Mouse (Mus musculus): ENCODE results near the gene 1700049E17Rik1. TPM values are rescaled to one million over a fixed set of nuclear protein-coding genes. Genes with fewer than 3 reads are reported as not detected.
"Not testable (repeated sequence)": the region's sequence is repeated elsewhere in the genome, so short reads cannot be mapped to it uniquely, and the experiment has no call there.

The 1700049E17Rik1 gene
- polyA plus RNA-seq (2014; fragmentation: Nextera tagmentation; extraction: Ambion mirVana), result not detected in 2 replicates

DNA sequence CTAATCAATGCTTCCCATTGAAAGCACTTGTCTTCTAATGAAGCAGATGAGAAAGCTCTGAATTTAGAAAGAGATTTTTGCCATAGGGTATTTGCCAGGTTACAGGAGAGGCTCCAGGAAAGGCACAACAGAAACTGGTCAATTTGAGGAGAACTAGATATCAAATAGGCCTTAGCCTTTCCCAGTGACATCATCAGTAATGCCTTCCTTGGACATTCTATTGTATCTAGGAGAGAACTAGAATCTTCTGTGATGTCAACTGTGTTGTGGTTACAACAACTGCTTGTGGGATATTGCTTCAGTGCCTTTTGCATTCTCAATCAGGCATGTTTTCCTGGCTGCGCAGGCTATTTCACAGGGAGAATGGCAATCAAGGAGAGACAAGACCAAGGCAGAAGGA is at the start of gene 1700049E17Rik1:
Gene 1700049E17Rik1, plus strand, starts transcription at position 301 of the 400 bp plus-strand sequence.
- WGBS, result no CpG with 5 or more reads among the region's 1 CpGs
- H3K27ac ChIP-seq (ENCODE audit: low read depth); ATAC-seq (ENCODE audit: insufficient read depth): not testable (repeated sequence)

DNA sequence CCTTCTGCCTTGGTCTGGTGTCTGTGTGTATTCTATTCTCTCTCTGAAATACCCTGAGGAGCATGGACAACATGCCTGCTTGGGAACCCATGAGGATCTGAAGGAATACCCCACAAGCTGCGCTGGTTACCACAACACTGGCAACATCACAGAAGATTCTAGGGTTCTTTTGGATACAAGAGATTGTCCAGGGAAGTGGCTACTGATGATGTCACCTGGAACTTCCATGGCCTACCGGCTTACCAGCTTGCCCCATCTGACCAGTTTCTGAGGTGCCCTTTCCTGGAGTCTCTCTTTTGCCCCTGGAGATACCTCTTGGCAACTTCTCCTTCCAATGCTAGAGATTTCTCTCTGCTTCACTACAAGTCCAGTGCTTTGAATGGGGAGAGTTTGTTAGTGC is 17.6 kb upstream of the 1700049E17Rik1 start, which contains the start of gene Gm7980:
Gene Gm7980, minus strand, starts transcription at position 101 of the 400 bp plus-strand sequence.
- ATAC-seq (ENCODE audit: insufficient read depth); H3K27me3 ChIP-seq (ENCODE audit: insufficient read depth, low read length); H3K9me3 ChIP-seq (ENCODE audit: low read depth, low read length); H3K4me3 ChIP-seq (ENCODE audit: low read depth, low read length); H3K36me3 ChIP-seq (ENCODE audit: insufficient read depth); H3K4me2 ChIP-seq; H3K27ac ChIP-seq (ENCODE audit: low read depth); H3K9ac ChIP-seq; DNase-seq; H3K4me1 ChIP-seq (ENCODE audit: insufficient read depth): not testable (repeated sequence)
- no CpG with 5 or more reads among the region's 2 CpGs for WGBS

More for the DNA sequence above, at the start of gene 1700049E17Rik1:
- not testable (repeated sequence) for H3K27me3 ChIP-seq (ENCODE audit: insufficient read depth, low read length); H3K9me3 ChIP-seq (ENCODE audit: low read depth, low read length); H3K4me2 ChIP-seq; DNase-seq; H3K4me1 ChIP-seq (ENCODE audit: insufficient read depth); H3K4me3 ChIP-seq (ENCODE audit: low read depth, low read length); H3K9ac ChIP-seq; H3K36me3 ChIP-seq (ENCODE audit: insufficient read depth)

- not testable (repeated sequence) for H3K9ac ChIP-seq; H3K36me3 ChIP-seq (ENCODE audit: insufficient read depth); DNase-seq; H3K27ac ChIP-seq (ENCODE audit: low read depth); ATAC-seq (ENCODE audit: insufficient read depth); H3K4me2 ChIP-seq; H3K4me1 ChIP-seq (ENCODE audit: insufficient read depth); H3K9me3 ChIP-seq (ENCODE audit: low read depth, low read length); H3K27me3 ChIP-seq (ENCODE audit: insufficient read depth, low read length); H3K4me3 ChIP-seq (ENCODE audit: low read depth, low read length)
- WGBS, result 68% methylated on average over 1 of the region's 2 CpGs
Observed at GRCm38 (mm10) chr14:41943695-41944094, 18.9 kb downstream of the 1700049E17Rik1 start, which contains the start of gene 1700024B05Rik. Gene 1700024B05Rik (plus strand): TSS chr14:41943995.

GRCm38 (mm10) chr14:41964095-41964494 is 39.3 kb downstream of the 1700049E17Rik1 start:
- H3K9me3 ChIP-seq (ENCODE audit: low read depth, low read length); H3K4me3 ChIP-seq (ENCODE audit: low read depth, low read length); H3K4me2 ChIP-seq; H3K27me3 ChIP-seq (ENCODE audit: insufficient read depth, low read length); ATAC-seq (ENCODE audit: insufficient read depth); H3K9ac ChIP-seq; DNase-seq; H3K36me3 ChIP-seq (ENCODE audit: insufficient read depth); H3K4me1 ChIP-seq (ENCODE audit: insufficient read depth); H3K27ac ChIP-seq (ENCODE audit: low read depth): not testable (repeated sequence)
- WGBS, result 64% methylated on average over 4 of the region's 4 CpGs

DNA sequence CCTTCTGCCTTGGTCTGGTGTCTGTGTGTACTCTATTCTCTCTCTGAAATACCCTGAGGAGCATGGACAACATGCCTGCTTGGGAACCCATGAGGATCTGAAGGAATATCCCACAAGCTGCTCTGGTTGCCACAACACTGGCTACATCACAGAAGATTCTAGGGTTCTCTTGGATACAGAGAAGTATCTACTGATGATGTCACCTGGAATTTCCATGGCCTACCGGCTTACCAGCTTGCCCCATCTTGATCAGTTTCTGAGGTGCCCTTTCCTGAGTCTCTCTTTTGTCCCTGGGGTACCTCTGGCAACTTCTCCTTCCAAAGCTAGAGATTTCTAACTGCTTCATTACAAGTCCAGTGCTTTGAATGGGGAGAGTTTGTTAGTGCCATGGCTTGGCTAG is 43.1 kb downstream of the 1700049E17Rik1 start, which contains the start of gene Gm6401:
Gene Gm6401, minus strand, starts transcription at position 101 of the 400 bp plus-strand sequence.
- H3K9ac ChIP-seq; H3K4me1 ChIP-seq (ENCODE audit: insufficient read depth); DNase-seq; ATAC-seq (ENCODE audit: insufficient read depth); H3K4me2 ChIP-seq; H3K27me3 ChIP-seq (ENCODE audit: insufficient read depth, low read length); H3K9me3 ChIP-seq (ENCODE audit: low read depth, low read length); H3K27ac ChIP-seq (ENCODE audit: low read depth); H3K4me3 ChIP-seq (ENCODE audit: low read depth, low read length); H3K36me3 ChIP-seq (ENCODE audit: insufficient read depth): not testable (repeated sequence)
- 92% methylated on average over 1 of the region's 1 CpGs for WGBS

DNA sequence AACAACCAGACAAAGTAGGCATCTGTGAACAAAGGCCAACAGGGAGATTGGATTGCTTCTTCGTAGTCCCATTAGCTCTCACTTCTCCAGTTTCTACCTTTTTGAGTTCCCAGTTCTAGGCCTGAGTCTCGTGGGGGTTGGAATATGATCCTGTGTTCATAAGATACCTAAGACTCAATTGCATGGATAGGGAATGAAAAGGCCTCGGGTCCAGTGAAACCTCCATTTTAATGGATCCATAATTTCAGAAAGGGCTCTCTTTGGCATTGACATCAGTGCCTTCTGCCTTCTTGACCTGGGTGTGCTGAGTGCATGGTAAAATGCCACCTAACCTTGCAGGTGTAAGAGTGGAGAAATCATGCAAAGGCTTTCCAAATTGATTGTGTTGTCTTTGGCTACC is 43.8 kb downstream of the 1700049E17Rik1 start:
- not testable (repeated sequence) for H3K4me1 ChIP-seq (ENCODE audit: insufficient read depth); H3K4me2 ChIP-seq; ATAC-seq (ENCODE audit: insufficient read depth); H3K9ac ChIP-seq; H3K36me3 ChIP-seq (ENCODE audit: insufficient read depth); H3K27me3 ChIP-seq (ENCODE audit: insufficient read depth, low read length); H3K27ac ChIP-seq (ENCODE audit: low read depth); DNase-seq; H3K4me3 ChIP-seq (ENCODE audit: low read depth, low read length); H3K9me3 ChIP-seq (ENCODE audit: low read depth, low read length)
- 59% methylated on average over 3 of the region's 3 CpGs for WGBS

Other genes starting within 250 kb of the 1700049E17Rik1 start
- gene Gm8068, start 223.1 kb upstream of the 1700049E17Rik1 start, polyA plus RNA-seq (2014; fragmentation: Nextera tagmentation; extraction: Ambion mirVana), result not detected in 2 replicates
- gene Gm7929, start 174.3 kb upstream of the 1700049E17Rik1 start, polyA plus RNA-seq (2014; fragmentation: Nextera tagmentation; extraction: Ambion mirVana), result not detected in 2 replicates
- gene Gm47189, start 152.5 kb upstream of the 1700049E17Rik1 start, polyA plus RNA-seq (2014; fragmentation: Nextera tagmentation; extraction: Ambion mirVana), result not detected in 2 replicates
- not detected in 2 replicates for gene Gm7980, start 17.7 kb upstream of the 1700049E17Rik1 start, polyA plus RNA-seq (2014; fragmentation: Nextera tagmentation; extraction: Ambion mirVana)
- not detected in 2 replicates for gene 1700024B05Rik, start 19.0 kb downstream of the 1700049E17Rik1 start, polyA plus RNA-seq (2014; fragmentation: Nextera tagmentation; extraction: Ambion mirVana)
- gene Gm6401, start 43.0 kb downstream of the 1700049E17Rik1 start, polyA plus RNA-seq (2014; fragmentation: Nextera tagmentation; extraction: Ambion mirVana), result not detected in 2 replicates
- gene Gm3543, start 58.4 kb downstream of the 1700049E17Rik1 start, polyA plus RNA-seq (2014; fragmentation: Nextera tagmentation; extraction: Ambion mirVana), result not detected in 2 replicates
- gene Gm7951, start 192.4 kb downstream of the 1700049E17Rik1 start, polyA plus RNA-seq (2014; fragmentation: Nextera tagmentation; extraction: Ambion mirVana), result not detected in 2 replicates
- not detected in 2 replicates for gene Gm17027, start 237.7 kb downstream of the 1700049E17Rik1 start, polyA plus RNA-seq (2014; fragmentation: Nextera tagmentation; extraction: Ambion mirVana)

Data from lung, embryonic 14.5 days (tissue).